Mouse (Mus musculus): ENCODE results near the gene Serpinb6e. TPM values are rescaled to one million over a fixed set of nuclear protein-coding genes. Genes with fewer than 3 reads are reported as not detected.

Serpinb6e gene
- not detected in 2 replicates for polyA plus RNA-seq (2015; fragmentation: Nextera tagmentation; extraction: Ambion mirVana)

DNA sequence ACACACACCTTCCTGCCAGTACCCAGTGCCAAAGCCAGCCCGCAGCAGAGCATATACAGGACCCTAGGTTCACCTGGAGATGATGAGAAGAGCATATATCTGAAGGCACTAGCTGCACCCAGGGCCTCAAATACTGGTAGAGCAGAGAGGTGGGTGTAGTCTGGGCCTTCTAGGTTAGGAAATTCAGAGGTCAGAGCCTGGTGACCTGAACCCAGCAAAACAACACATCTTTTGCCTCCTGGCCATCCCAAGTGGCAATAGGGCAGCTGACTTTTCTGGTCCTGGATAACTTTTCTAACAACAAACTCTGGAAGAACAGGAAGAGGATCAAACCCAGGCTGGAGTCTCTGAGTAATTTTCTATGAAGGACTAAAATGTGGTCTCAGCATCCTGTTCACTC is at the start of gene Serpinb6e:
Serpinb6e (minus strand) TSS at position 101 of the 400 bp plus-strand sequence.
- Histone ChIP-seq H3K4me1 (no peaks in the 10 kb centered on the region), H3K4me2 (no peak within 1 kb of the TSS), H3K27me3 (replicated peaks) (no peaks in the 10 kb centered on the region), H3K4me3 (no peak within 1 kb of the TSS), H3K27ac (no peak within 1 kb of the TSS), H3K9me3 (no peaks in the 10 kb centered on the region), H3K9ac (no peak within 1 kb of the TSS), H3K36me3 (replicated peaks) (no peaks in the 10 kb centered on the region)
- WGBS, result 67% methylated on average over 1 of the region's 1 CpGs
- ATAC-seq (replicated peaks), result no peak

- no peak for ATAC-seq (replicated peaks)
- no peak overlapping the region for H3K4me3 ChIP-seq
- WGBS, result 83% methylated on average over 2 of the region's 2 CpGs
- no peaks in the 10 kb centered on the region for H3K27me3 ChIP-seq (replicated peaks)
- no peak overlapping the region for H3K4me2 ChIP-seq
- H3K9ac ChIP-seq, result no peak overlapping the region
- H3K4me1 ChIP-seq, result no peaks in the 10 kb centered on the region
- H3K27ac ChIP-seq, result no peak overlapping the region
- H3K36me3 ChIP-seq (replicated peaks), result no peaks in the 10 kb centered on the region
- no peaks in the 10 kb centered on the region for H3K9me3 ChIP-seq
These were observed 12.5 kb downstream of the Serpinb6e start for GRCm38 (mm10) chr13:33830751-33831150.

- Histone ChIP-seq H3K4me3 (no peak overlapping the region), H3K9me3 (no peaks in the 10 kb centered on the region), H3K36me3 (replicated peaks) (no peaks in the 10 kb centered on the region), H3K27ac (no peak overlapping the region), H3K27me3 (replicated peaks) (no peaks in the 10 kb centered on the region), H3K4me1 (no peaks in the 10 kb centered on the region), H3K4me2 (no peak overlapping the region), H3K9ac (no peak overlapping the region)
- no peak for ATAC-seq (replicated peaks)
These were observed 19.8 kb downstream of the Serpinb6e start for GRCm38 (mm10) chr13:33823421-33823820.

GRCm38 (mm10) chr13:33821490-33822143 is 21.6 kb downstream of the Serpinb6e start:
- no peak for ATAC-seq (replicated peaks)
- 82% methylated on average over 5 of the region's 5 CpGs for WGBS
- Histone ChIP-seq H3K9ac (no peak overlapping the region), H3K4me3 (no peak overlapping the region), H3K4me1 (no peaks in the 10 kb centered on the region), H3K36me3 (replicated peaks) (no peaks in the 10 kb centered on the region), H3K4me2 (no peak overlapping the region), H3K27ac (no peak overlapping the region), H3K27me3 (replicated peaks) (no peaks in the 10 kb centered on the region), H3K9me3 (no peaks in the 10 kb centered on the region)

Other genes with a start within 250 kb of the Serpinb6e start
- not detected in 2 replicates for gene Serpinb6d, start 182.0 kb downstream of the Serpinb6e start, polyA plus RNA-seq (2015; fragmentation: Nextera tagmentation; extraction: Ambion mirVana)
- 0.51 TPM in 1 of 2 replicates, not detected in the other for gene Serpinb6c, start 62.3 kb upstream of the Serpinb6e start, polyA plus RNA-seq (2015; fragmentation: Nextera tagmentation; extraction: Ambion mirVana)
- 7.2 and 8.3 TPM in 2 replicates for gene Nqo2, start 121.3 kb upstream of the Serpinb6e start, polyA plus RNA-seq (2015; fragmentation: Nextera tagmentation; extraction: Ambion mirVana)
- 6.2 and 6.7 TPM in 2 replicates for gene Ripk1, start 159.0 kb upstream of the Serpinb6e start, polyA plus RNA-seq (2015; fragmentation: Nextera tagmentation; extraction: Ambion mirVana)
- 29.1 and 33.9 TPM in 2 replicates for gene Serpinb6a, start 159.4 kb upstream of the Serpinb6e start, polyA plus RNA-seq (2015; fragmentation: Nextera tagmentation; extraction: Ambion mirVana)
- gene Bphl, start 194.2 kb upstream of the Serpinb6e start, polyA plus RNA-seq (2015; fragmentation: Nextera tagmentation; extraction: Ambion mirVana), result 35.4 and 36.8 TPM in 2 replicates
- 3,188 and 3,263 TPM in 2 replicates for gene Tubb2a, start 234.6 kb upstream of the Serpinb6e start, polyA plus RNA-seq (2015; fragmentation: Nextera tagmentation; extraction: Ambion mirVana)